Mouse (Mus musculus) kidney, postnatal 0 days (tissue): Measurements from ENCODE around the gene Cmas. TPM values are rescaled to one million over a fixed set of nuclear protein-coding genes. Genes with fewer than 3 reads are reported as not detected.
A peak's percentile ranks its signal among the peaks of the same experiment; 100 is the strongest.

Experiments used
- ATAC-seq: fragments of 200-750 bp; cut with Nextera tagmentation; replicated peaks from 2 replicates; pipeline ENCODE4 v1.8.0; 2017; ENCODE audit warnings: low read depth, moderate number of reproducible peaks, moderate TSS enrichment, moderate library complexity; ENCODE audit not compliant: low FRiP score
- DNase-seq: peaks from one replicate; pipeline ENCODE4 v3.0.0-alpha.2; 2016; ENCODE audit warnings: low spot score
- H3K27ac ChIP-seq: fragments of 300-500 bp; sonication (generic); 2 replicates; pipeline ENCODE4 v1.5.1; 2014; ENCODE audit warnings: mild to moderate bottlenecking
- H3K27me3 ChIP-seq: fragments of 300-500 bp; sonication (generic); 2 replicates; pipeline ENCODE4 v1.6.1; 2014; ENCODE audit warnings: low read length, mixed read lengths; ENCODE audit not compliant: insufficient read depth
- H3K36me3 ChIP-seq: fragments of 300-500 bp; sonication (generic); 2 replicates; pipeline ENCODE4 v1.6.1; 2014; ENCODE audit warnings: low read length, mixed read lengths; ENCODE audit not compliant: insufficient read depth
- H3K4me1 ChIP-seq: fragments of 300-500 bp; sonication (generic); replicated peaks from 2 replicates; pipeline ENCODE4 v1.6.1; 2014; ENCODE audit warnings: antibody characterized with exemption, low read length, mixed read lengths; ENCODE audit not compliant: insufficient read depth
- H3K4me2 ChIP-seq: fragments of 300-500 bp; sonication (generic); 2 replicates; pipeline ENCODE4 v1.6.1; 2014; ENCODE audit warnings: mild to moderate bottlenecking, low read length, moderate library complexity, mixed read lengths
- H3K4me3 ChIP-seq: fragments of 300-500 bp; sonication (generic); replicated peaks from 2 replicates; pipeline ENCODE4 v1.5.1; 2014; ENCODE audit warnings: low read depth, low read length
- H3K9ac ChIP-seq: fragments of 300-500 bp; sonication (generic); 2 replicates; pipeline ENCODE4 v1.6.1; 2014; ENCODE audit warnings: low read depth, low read length
- H3K9me3 ChIP-seq: fragments of 300-500 bp; sonication (generic); replicated peaks from 2 replicates; pipeline ENCODE4 v1.6.1; 2016; ENCODE audit warnings: low read length, inconsistent platforms, mixed read lengths
- CTCF ChIP-seq: IDR thresholded peaks from 2 replicates; pipeline ENCODE4 v1.5.1; 2016; ENCODE audit warnings: antibody characterized with exemption, low read depth, mild to moderate bottlenecking, moderate library complexity
- WGBS: fragments of 180-500 bp; shearing (Covaris S2); extraction: QIAGEN DNeasy Blood & Tissue Kit; methylation state at CpG from one replicate; pipeline ENCODE4 v1.1.7; 2014; 5-methylcytosine and 5-hydroxymethylcytosine counted together
- polyA plus RNA-seq: library from polyadenylated mRNA; unstranded; fragments of >200 nt; fragmentation: Nextera tagmentation; extraction: Ambion mirVana; gene quantifications from 2 replicates; pipeline ENCODE4 v1.2.1, GENCODE M21; 2015

Cmas gene
- polyA plus RNA-seq, 1 experiment from 2014 or later, result 63.2 TPM

DNA sequence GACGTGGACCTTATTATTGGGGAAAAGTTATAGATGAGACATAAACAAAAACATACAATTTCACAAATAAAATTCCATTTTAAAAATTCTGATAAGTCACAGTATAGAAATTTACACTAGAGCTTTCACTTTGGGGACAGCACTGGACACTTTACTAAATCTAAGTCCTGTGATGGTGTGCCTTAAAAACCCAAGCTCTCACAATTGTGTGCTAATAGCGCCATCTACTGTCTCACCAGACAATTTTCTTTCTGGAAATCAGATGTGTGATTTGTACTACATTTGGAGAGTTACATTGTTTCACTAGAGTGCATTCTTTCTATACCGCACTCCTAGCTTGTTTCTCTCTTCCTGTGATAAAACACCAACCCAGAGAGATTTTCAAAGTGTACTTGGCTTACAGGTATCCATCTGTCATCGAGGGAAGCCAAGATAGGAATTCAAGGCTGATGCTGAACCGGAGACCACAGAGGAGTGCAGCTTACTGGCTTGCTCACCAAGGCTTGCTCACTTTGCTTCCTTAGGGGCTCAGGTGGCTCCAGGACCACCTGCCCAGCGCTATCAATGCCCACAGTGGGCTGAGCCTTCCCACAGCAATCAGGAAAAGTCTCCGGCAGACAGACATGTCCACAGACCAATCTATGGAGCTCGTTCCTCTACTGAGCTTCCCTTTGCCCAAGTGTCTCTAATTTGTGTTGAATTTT, 21.0 kb upstream of the Cmas start:
- Histone ChIP-seq H3K4me1 (no peaks in the 10 kb centered on the region), H3K27ac (no peak overlapping the region), H3K4me3 (no peak overlapping the region), H3K9ac (no peak overlapping the region), H3K9me3 (no peaks in the 10 kb centered on the region), H3K4me2 (no peak overlapping the region), H3K36me3 (no peaks in the 10 kb centered on the region), H3K27me3 (no peaks in the 10 kb centered on the region)
- DNase-seq (peak; percentile 94), ATAC-seq (no peak; the same call in 1 of the 2 replicates)
- WGBS, result 49% methylated on average over 8 of the region's 8 CpGs
- peak; percentile 91 for TF ChIP-seq CTCF

- H3K4me2 ChIP-seq, result no peak overlapping the region
- H3K36me3 ChIP-seq, result no peaks in the 10 kb centered on the region
- no peak overlapping the region for H3K27ac ChIP-seq
- no peaks in the 10 kb centered on the region for H3K27me3 ChIP-seq
- H3K9ac ChIP-seq, result no peak overlapping the region
- ATAC-seq (no peak), DNase-seq (no peak)
- TF ChIP-seq CTCF, result no peak
- no peaks in the 10 kb centered on the region for H3K9me3 ChIP-seq
- no peak overlapping the region for H3K4me3 ChIP-seq
- H3K4me1 ChIP-seq, result no peaks in the 10 kb centered on the region
- 93% methylated on average over 2 of the region's 2 CpGs for WGBS
Measured at GRCm38 (mm10) chr6:142738225-142738624, 18.3 kb upstream of the Cmas start.

GRCm38 (mm10) chr6:142738637-142739036, 17.8 kb upstream of the Cmas start:
- Histone ChIP-seq H3K4me1 (no peaks in the 10 kb centered on the region), H3K9me3 (no peaks in the 10 kb centered on the region)
- 63% methylated on average over 6 of the region's 6 CpGs for WGBS

DNA sequence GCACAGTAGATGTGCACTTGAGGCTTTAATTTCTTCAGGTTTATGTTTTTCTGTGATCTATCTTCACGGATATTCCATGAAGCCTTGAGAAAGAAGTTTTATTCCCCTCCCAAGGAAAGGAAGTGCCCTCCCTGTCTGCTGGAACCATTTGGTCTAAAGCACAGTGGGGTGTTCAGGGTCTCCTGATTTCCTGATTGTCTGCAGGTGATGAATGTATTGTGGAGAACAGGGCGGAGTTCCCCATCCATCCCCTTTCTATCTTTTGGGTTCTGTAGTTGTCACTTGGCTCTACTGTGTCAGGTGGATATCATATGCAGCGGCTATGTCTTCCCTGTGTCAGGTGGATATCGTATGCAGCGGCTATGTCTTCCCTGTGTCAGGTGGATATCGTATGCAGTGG, 14.7 kb upstream of the Cmas start:
- H3K27ac ChIP-seq, result no peak overlapping the region

More at GRCm38 (mm10) chr6:142738637-142739036, 17.8 kb upstream of the Cmas start:
- DNase-seq (no peak), ATAC-seq (no peak)
- no peak overlapping the region for H3K4me3 ChIP-seq
- H3K27me3 ChIP-seq, result no peaks in the 10 kb centered on the region
- no peak overlapping the region for H3K9ac ChIP-seq
- TF ChIP-seq CTCF, result no peak
- no peak overlapping the region for H3K27ac ChIP-seq
- no peak overlapping the region for H3K4me2 ChIP-seq
- no peaks in the 10 kb centered on the region for H3K36me3 ChIP-seq

DNA sequence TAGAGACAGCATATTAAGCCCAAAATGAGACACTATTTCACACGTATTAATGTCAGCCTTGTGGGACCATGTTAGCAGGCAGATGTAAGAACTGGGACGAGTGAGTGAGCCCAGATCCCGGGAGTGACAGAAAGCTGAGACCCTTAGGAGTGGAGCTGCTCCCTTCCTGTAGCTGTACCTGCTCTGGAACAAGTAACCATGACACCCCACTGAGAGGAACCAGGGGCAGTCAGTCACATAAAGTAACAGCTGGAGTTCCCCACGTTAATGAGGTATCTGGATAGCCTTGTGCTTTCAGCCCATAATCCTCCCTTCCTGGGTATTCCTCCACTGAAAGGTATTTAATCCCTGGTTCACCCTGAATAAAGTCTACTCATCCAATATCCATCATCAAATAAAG, 13.3 kb upstream of the Cmas start:
- TF ChIP-seq CTCF, result no peak
- no peaks in the 10 kb centered on the region for H3K9me3 ChIP-seq
- no peaks in the 10 kb centered on the region for H3K36me3 ChIP-seq
- H3K4me2 ChIP-seq, result no peak overlapping the region
- no peak for ATAC-seq
- H3K27ac ChIP-seq, result no peak overlapping the region
- H3K4me3 ChIP-seq, result no peak overlapping the region
- no peaks in the 10 kb centered on the region for H3K4me1 ChIP-seq
- H3K27me3 ChIP-seq, result no peaks in the 10 kb centered on the region
- no peak overlapping the region for H3K9ac ChIP-seq
- WGBS, result 57% methylated on average over 4 of the region's 4 CpGs
- DNase-seq, result no peak

More for the DNA sequence above, 14.7 kb upstream of the Cmas start:
- WGBS, result 78% methylated on average over 6 of the region's 6 CpGs
- Histone ChIP-seq H3K4me2 (no peak overlapping the region), H3K4me3 (no peak overlapping the region), H3K4me1 (no peaks in the 10 kb centered on the region), H3K9ac (no peak overlapping the region), H3K36me3 (no peaks in the 10 kb centered on the region), H3K27me3 (no peaks in the 10 kb centered on the region), H3K9me3 (no peaks in the 10 kb centered on the region)
- DNase-seq, result no peak
- no peak for ATAC-seq
- no peak for TF ChIP-seq CTCF

GRCm38 (mm10) chr6:142745484-142745883, 11.0 kb upstream of the Cmas start:
- no peaks in the 10 kb centered on the region for H3K27me3 ChIP-seq
- no peaks in the 10 kb centered on the region for H3K36me3 ChIP-seq
- DNase-seq, result no peak
- H3K4me3 ChIP-seq, result no peak overlapping the region
- no peak for TF ChIP-seq CTCF
- no peak overlapping the region for H3K4me2 ChIP-seq
- ATAC-seq, result no peak
- no peak overlapping the region for H3K27ac ChIP-seq
- WGBS, result 88% methylated on average over 5 of the region's 5 CpGs
- no peaks in the 10 kb centered on the region for H3K4me1 ChIP-seq
- H3K9ac ChIP-seq, result no peak overlapping the region
- no peaks in the 10 kb centered on the region for H3K9me3 ChIP-seq

DNA sequence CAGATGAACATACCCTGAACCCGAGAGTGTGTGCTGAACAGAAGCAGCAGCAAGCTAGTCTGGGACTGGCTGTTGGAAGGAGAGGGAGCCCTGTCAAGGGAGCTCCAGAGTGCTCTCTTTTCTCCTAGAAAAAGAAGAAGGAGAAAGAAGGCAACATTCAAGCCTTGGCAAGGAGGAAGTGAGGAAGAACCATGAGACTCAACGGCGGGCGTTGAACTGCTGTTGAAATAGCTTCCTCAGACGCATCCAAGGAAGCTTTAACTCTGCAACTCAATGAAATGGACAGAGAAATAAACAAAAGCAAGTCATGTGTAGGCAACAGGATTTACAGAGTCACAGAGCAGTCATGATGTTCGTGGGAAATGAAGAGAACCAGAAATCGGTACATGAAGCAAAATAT, 9.7 kb upstream of the Cmas start:
- H3K36me3 ChIP-seq, result no peaks in the 10 kb centered on the region
- ATAC-seq (no peak), DNase-seq (no peak)
- TF ChIP-seq CTCF, result no peak
- H3K27me3 ChIP-seq, result no peaks in the 10 kb centered on the region
- H3K4me3 ChIP-seq, result no peak overlapping the region
- WGBS, result 69% methylated on average over 7 of the region's 7 CpGs
- no peaks in the 10 kb centered on the region for H3K9me3 ChIP-seq
- no peak overlapping the region for H3K4me2 ChIP-seq
- H3K27ac ChIP-seq, result no peak overlapping the region
- H3K9ac ChIP-seq, result no peak overlapping the region
- no peaks in the 10 kb centered on the region for H3K4me1 ChIP-seq
